8 mouse cellular contexts compared by ENCODE assay signal in genomic region chr10:45129105-45129504, GRCm38 (mm10). TPM values are rescaled to one million over a fixed set of nuclear protein-coding genes. Genes with fewer than 3 reads are reported as not detected.
A peak's percentile ranks its signal among the peaks of the same experiment; 100 is the strongest.
DNase-seq lines count a peak whose midpoint lies in the region; ATAC-seq lines count a peak whose summit lies in the region.

No protein-coding gene starts in this region.

- no peak overlapping the region for H3K27ac ChIP-seq in neural tube, embryonic 12.5 days
- peak overlapping the region; percentile 69 for H3K27ac ChIP-seq in heart, embryonic 13.5 days (replicated peaks)
- peak overlapping the region; percentile 29 for H3K27ac ChIP-seq in neural tube, embryonic 15.5 days (replicated peaks)

- no peaks in the 10 kb centered on the region for H3K27me3 ChIP-seq in neural tube, embryonic 12.5 days (replicated peaks)
- H3K27me3 ChIP-seq in heart, embryonic 13.5 days (replicated peaks) = no peaks in the 10 kb centered on the region
- no peaks in the 10 kb centered on the region for H3K27me3 ChIP-seq in neural tube, embryonic 15.5 days (replicated peaks)

- no peaks in the 10 kb centered on the region for H3K4me1 ChIP-seq in neural tube, embryonic 12.5 days
- H3K4me1 ChIP-seq in heart, embryonic 13.5 days = peaks cover 51% of the 10 kb centered on the region
- H3K4me1 ChIP-seq in neural tube, embryonic 15.5 days = peaks cover 12% of the 10 kb centered on the region

- peaks cover 25% of the 10 kb centered on the region for H3K36me3 ChIP-seq in neural tube, embryonic 12.5 days
- H3K36me3 ChIP-seq in heart, embryonic 13.5 days = peaks cover 41% of the 10 kb centered on the region
- peaks cover 16% of the 10 kb centered on the region for H3K36me3 ChIP-seq in neural tube, embryonic 15.5 days

- no peaks in the 10 kb centered on the region for H3K9me3 ChIP-seq in neural tube, embryonic 12.5 days
- no peaks in the 10 kb centered on the region for H3K9me3 ChIP-seq in heart, embryonic 13.5 days
- H3K9me3 ChIP-seq in neural tube, embryonic 15.5 days (replicated peaks) = no peaks in the 10 kb centered on the region

- no peak overlapping the region for H3K9ac ChIP-seq in neural tube, embryonic 12.5 days
- H3K9ac ChIP-seq in heart, embryonic 13.5 days = no peak overlapping the region
- H3K9ac ChIP-seq in neural tube, embryonic 15.5 days (replicated peaks) = no peak overlapping the region

- H3K4me3 ChIP-seq in neural tube, embryonic 12.5 days = no peak overlapping the region
- no peak overlapping the region for H3K4me3 ChIP-seq in heart, embryonic 13.5 days
- no peak overlapping the region for H3K4me3 ChIP-seq in neural tube, embryonic 15.5 days (replicated peaks)

- no peak for DNase-seq in neural tube, embryonic 10.5 days (ENCODE audit: extremely low spot score, low spot score)
- DNase-seq in kidney, postnatal 25 days = peak; percentile 36 to 45
- no peak for DNase-seq in frontal cortex, postnatal 25 days (ENCODE audit: low spot score in 2 of 2)
- DNase-seq in liver = no peak

- no peak overlapping the region for H3K4me2 ChIP-seq in neural tube, embryonic 12.5 days (replicated peaks)
- H3K4me2 ChIP-seq in heart, embryonic 13.5 days = peak overlapping the region; percentile 8; the same call in 1 of the 2 replicates
- peak overlapping the region; percentile 24 for H3K4me2 ChIP-seq in neural tube, embryonic 15.5 days

- 70% methylated on average over 11 of the region's 11 CpGs for WGBS in neural tube, embryonic 12.5 days
- WGBS in heart, embryonic 13.5 days = 67% methylated on average over 11 of the region's 11 CpGs
- WGBS in neural tube, embryonic 15.5 days = 30% methylated on average over 11 of the region's 11 CpGs

- peak; percentile 59 for ATAC-seq in neural tube, embryonic 12.5 days (ENCODE audit: low FRiP score, low read depth)
- no peak for ATAC-seq in heart, embryonic 13.5 days (ENCODE audit: extremely low read depth, insufficient number of reproducible peaks, low FRiP score, low TSS enrichment)
- peak; percentile 59; the same call in 1 of the 2 replicates for ATAC-seq in neural tube, embryonic 15.5 days (ENCODE audit: low FRiP score)
- no peak for ATAC-seq in granulocyte monocyte progenitor cell, adult 5-6 weeks (replicated peaks; ENCODE audit: poor library complexity, severe bottlenecking)

RNA-seq across cellular contexts. Expression of gene Popdc3, which starts 48.8 kb away (rescaled TPM):
- polyA plus RNA-seq in neural tube, embryonic 12.5 days (2016; fragmentation: Nextera tagmentation; extraction: Ambion mirVana) = 0.81 and 1.1 TPM in 2 replicates
- 32.2 and 35.2 TPM in 2 replicates for polyA plus RNA-seq in heart, embryonic 13.5 days (2015; fragmentation: Nextera tagmentation; extraction: Ambion mirVana)
- 2.9 and 3.8 TPM in 2 replicates for polyA plus RNA-seq in neural tube, embryonic 15.5 days (2015; fragmentation: Nextera tagmentation; extraction: Ambion mirVana)
- not detected in 2 replicates for total RNA-seq in granulocyte monocyte progenitor cell, adult 5-6 weeks (2014; fragmentation: Nextera tagmentation)
- total RNA-seq in granulocyte monocyte progenitor cell, adult 5-6 weeks (2017) = not detected in 2 replicates

Comparison
In these comparisons a context has a peak if more than half of its experiments do, and no peak if none do; other contexts are left out.
1. ATAC-seq: peak in neural tube, embryonic 12.5 days (single experiment) and neural tube, embryonic 15.5 days (single experiment); none in heart, embryonic 13.5 days (single experiment) and granulocyte monocyte progenitor cell, adult 5-6 weeks (single experiment).
2. DNase-seq: peak in kidney, postnatal 25 days (2 of 2); none in neural tube, embryonic 10.5 days (single experiment), frontal cortex, postnatal 25 days (0 of 2) and liver (single experiment).